Mouse (Mus musculus) hindbrain, embryonic 10.5 days (tissue): ENCODE results near the gene Zfp775. TPM values are rescaled to one million over a fixed set of nuclear protein-coding genes. Genes with fewer than 3 reads are reported as not detected.

ENCODE experiments used
- DNase-seq: peaks from one replicate; pipeline ENCODE4 v3.0.0-alpha.2; 2017; ENCODE audit warnings: low spot score
- H3K27ac ChIP-seq: fragments of 300-500 bp; sonication (generic); 2 replicates; pipeline ENCODE4 v1.5.1; 2016; ENCODE audit warnings: mild to moderate bottlenecking, moderate library complexity
- H3K27me3 ChIP-seq: fragments of 300-500 bp; sonication (generic); 2 replicates; pipeline ENCODE4 v1.6.1; 2016; ENCODE audit warnings: mild to moderate bottlenecking; ENCODE audit not compliant: poor library complexity, insufficient read depth, severe bottlenecking
- H3K36me3 ChIP-seq: fragments of 300-500 bp; sonication (generic); 2 replicates; pipeline ENCODE4 v1.6.1; 2016; ENCODE audit warnings: mild to moderate bottlenecking, moderate library complexity
- H3K4me1 ChIP-seq: fragments of 300-500 bp; sonication (generic); replicated peaks from 2 replicates; pipeline ENCODE4 v1.6.1; 2016; ENCODE audit warnings: mild to moderate bottlenecking
- H3K4me3 ChIP-seq: fragments of 300-500 bp; sonication (generic); 2 replicates; pipeline ENCODE4 v1.5.1; 2016; ENCODE audit warnings: mild to moderate bottlenecking, moderate library complexity
- H3K9me3 ChIP-seq: fragments of 300-500 bp; sonication (generic); 2 replicates; pipeline ENCODE4 v1.6.1; 2016; ENCODE audit warnings: mild to moderate bottlenecking, moderate library complexity
- WGBS: fragments of 180-500 bp; shearing (Covaris S2); methylation state at CpG from one replicate; pipeline ENCODE4 v1.1.7; 2016; 5-methylcytosine and 5-hydroxymethylcytosine counted together
- polyA plus RNA-seq: library from polyadenylated mRNA; unstranded; fragments of >200 nt; fragmentation: Nextera tagmentation; extraction: Ambion mirVana; gene quantifications from 2 replicates; pipeline ENCODE4 v1.2.1, GENCODE M21; 2016

The Zfp775 gene
- polyA plus RNA-seq, 1 experiment from 2014 or later = 12.5 TPM

GRCm38 (mm10) chr6:48626464-48626863 lies 24.6 kb downstream of the Zfp775 start, which contains the start of gene AI854703:
Gene AI854703 (plus strand): TSS chr6:48626764.
- H3K4me3 ChIP-seq = peak within 1 kb of the TSS; percentile 55
- H3K27me3 ChIP-seq = peaks cover 66% of the 10 kb centered on the region
- no peak for DNase-seq
- H3K4me1 ChIP-seq = peaks cover 30% of the 10 kb centered on the region
- no peaks in the 10 kb centered on the region for H3K9me3 ChIP-seq
- 35% methylated on average over 8 of the region's 8 CpGs for WGBS
- H3K27ac ChIP-seq = peak within 1 kb of the TSS; percentile 50; the same call in 1 of the 2 replicates
- peaks cover 7% of the 10 kb centered on the region; the same call in 1 of the 2 replicates for H3K36me3 ChIP-seq

GRCm38 (mm10) chr6:48626984-48627383 lies 25.1 kb downstream of the Zfp775 start:
- Histone ChIP-seq H3K4me1 (peaks cover 30% of the 10 kb centered on the region), H3K27me3 (peaks cover 71% of the 10 kb centered on the region), H3K4me3 (peak overlapping the region; percentile 55), H3K36me3 (peaks cover 2% of the 10 kb centered on the region; the same call in 1 of the 2 replicates), H3K9me3 (no peaks in the 10 kb centered on the region), H3K27ac (peak overlapping the region; percentile 50; the same call in 1 of the 2 replicates)
- peak; percentile 61 for DNase-seq
- WGBS = under 1% methylated on average over 32 of the region's 32 CpGs

GRCm38 (mm10) chr6:48627511-48627924 lies 25.7 kb downstream of the Zfp775 start:
- Histone ChIP-seq H3K4me1 (peaks cover 30% of the 10 kb centered on the region), H3K36me3 (no peaks in the 10 kb centered on the region), H3K9me3 (no peaks in the 10 kb centered on the region), H3K27ac (peak overlapping the region; percentile 50; the same call in 1 of the 2 replicates), H3K4me3 (peak overlapping the region; percentile 55), H3K27me3 (peaks cover 72% of the 10 kb centered on the region)
- WGBS = 6% methylated on average over 7 of the region's 7 CpGs
- DNase-seq = no peak

GRCm38 (mm10) chr6:48628377-48628776 lies 26.5 kb downstream of the Zfp775 start:
- H3K27me3 ChIP-seq = peaks cover 72% of the 10 kb centered on the region
- no peak for DNase-seq
- H3K36me3 ChIP-seq = no peaks in the 10 kb centered on the region
- no peak overlapping the region for H3K27ac ChIP-seq
- 89% methylated on average over 3 of the region's 3 CpGs for WGBS
- H3K9me3 ChIP-seq = no peaks in the 10 kb centered on the region
- H3K4me3 ChIP-seq = no peak overlapping the region
- peaks cover 30% of the 10 kb centered on the region for H3K4me1 ChIP-seq

GRCm38 (mm10) chr6:48628808-48629660 lies 27.2 kb downstream of the Zfp775 start:
- Histone ChIP-seq H3K36me3 (no peaks in the 10 kb centered on the region), H3K4me1 (peaks cover 30% of the 10 kb centered on the region), H3K27ac (peak overlapping the region; percentile 73), H3K27me3 (peaks cover 72% of the 10 kb centered on the region), H3K4me3 (peak overlapping the region; percentile 57), H3K9me3 (no peaks in the 10 kb centered on the region)
- peak; percentile 43 for DNase-seq
- WGBS = 5% methylated on average over 54 of the region's 54 CpGs

- Histone ChIP-seq H3K36me3 (no peaks in the 10 kb centered on the region), H3K27ac (peak overlapping the region; percentile 73), H3K27me3 (peaks cover 72% of the 10 kb centered on the region), H3K9me3 (no peaks in the 10 kb centered on the region), H3K4me3 (peak overlapping the region; percentile 57), H3K4me1 (peaks cover 30% of the 10 kb centered on the region)
- WGBS = 23% methylated on average over 13 of the region's 13 CpGs
- DNase-seq = no peak
Observed at GRCm38 (mm10) chr6:48629661-48630034, 27.8 kb downstream of the Zfp775 start.

GRCm38 (mm10) chr6:48630831-48631230 lies 29.0 kb downstream of the Zfp775 start:
- H3K27me3 ChIP-seq = peaks cover 62% of the 10 kb centered on the region
- 89% methylated on average over 8 of the region's 8 CpGs for WGBS
- H3K36me3 ChIP-seq = no peaks in the 10 kb centered on the region
- no peak overlapping the region for H3K27ac ChIP-seq
- H3K4me1 ChIP-seq = peaks cover 30% of the 10 kb centered on the region
- H3K9me3 ChIP-seq = no peaks in the 10 kb centered on the region
- no peak overlapping the region for H3K4me3 ChIP-seq
- DNase-seq = no peak

GRCm38 (mm10) chr6:48635105-48635504 lies 33.2 kb downstream of the Zfp775 start:
- 87% methylated on average over 2 of the region's 2 CpGs for WGBS
- no peaks in the 10 kb centered on the region for H3K9me3 ChIP-seq
- H3K4me1 ChIP-seq = peaks cover 22% of the 10 kb centered on the region
- no peak for DNase-seq
- no peak overlapping the region for H3K4me3 ChIP-seq
- peaks cover 19% of the 10 kb centered on the region for H3K27me3 ChIP-seq
- H3K36me3 ChIP-seq = no peaks in the 10 kb centered on the region
- no peak overlapping the region for H3K27ac ChIP-seq

- peaks cover 22% of the 10 kb centered on the region for H3K4me1 ChIP-seq
- 36% methylated on average over 6 of the region's 6 CpGs for WGBS
- H3K27ac ChIP-seq = no peak overlapping the region
- no peaks in the 10 kb centered on the region for H3K9me3 ChIP-seq
- H3K36me3 ChIP-seq = no peaks in the 10 kb centered on the region
- peak; percentile 26 for DNase-seq
- no peak overlapping the region for H3K4me3 ChIP-seq
- peaks cover 6% of the 10 kb centered on the region for H3K27me3 ChIP-seq
Observed at GRCm38 (mm10) chr6:48636515-48636914, 34.7 kb downstream of the Zfp775 start.

- no peaks in the 10 kb centered on the region for H3K9me3 ChIP-seq
- H3K36me3 ChIP-seq = no peaks in the 10 kb centered on the region
- H3K4me3 ChIP-seq = no peak overlapping the region
- 59% methylated on average over 6 of the region's 6 CpGs for WGBS
- H3K4me1 ChIP-seq = peaks cover 22% of the 10 kb centered on the region
- no peak for DNase-seq
- H3K27me3 ChIP-seq = no peaks in the 10 kb centered on the region
- no peak overlapping the region for H3K27ac ChIP-seq
Observed at GRCm38 (mm10) chr6:48637811-48638500, 36.1 kb downstream of the Zfp775 start.

GRCm38 (mm10) chr6:48638553-48638952 lies 36.7 kb downstream of the Zfp775 start:
- no peaks in the 10 kb centered on the region for H3K9me3 ChIP-seq
- no peaks in the 10 kb centered on the region for H3K27me3 ChIP-seq
- H3K27ac ChIP-seq = no peak overlapping the region
- DNase-seq = no peak
- no peaks in the 10 kb centered on the region for H3K36me3 ChIP-seq
- H3K4me1 ChIP-seq = peaks cover 22% of the 10 kb centered on the region
- H3K4me3 ChIP-seq = no peak overlapping the region
- WGBS = 75% methylated on average over 2 of the region's 2 CpGs

GRCm38 (mm10) chr6:48641391-48641790 lies 39.5 kb downstream of the Zfp775 start:
- 80% methylated on average over 6 of the region's 6 CpGs for WGBS
- H3K36me3 ChIP-seq = no peaks in the 10 kb centered on the region
- peaks cover 6% of the 10 kb centered on the region; the same call in 1 of the 2 replicates for H3K27me3 ChIP-seq
- H3K9me3 ChIP-seq = no peaks in the 10 kb centered on the region
- H3K4me3 ChIP-seq = no peak overlapping the region
- H3K4me1 ChIP-seq = peaks cover 19% of the 10 kb centered on the region
- DNase-seq = no peak
- no peak overlapping the region for H3K27ac ChIP-seq
